Mouse (Mus musculus): Measurements from ENCODE around the gene Eif2b2. TPM values are rescaled to one million over a fixed set of nuclear protein-coding genes. Genes with fewer than 3 reads are reported as not detected.

Eif2b2 gene
- polyA plus RNA-seq, 1 experiment = 342 TPM

- no peak for TF ChIP-seq CEBPB (IDR thresholded peaks at IDR 0.05; ENCODE audit: insufficient read depth, poor library complexity, severe bottlenecking)
- no peak for TF ChIP-seq REST (IDR thresholded peaks at IDR 0.05; ENCODE audit: insufficient read depth, insufficient read length)
- no peak for TF ChIP-seq E2F4 (IDR thresholded peaks at IDR 0.05; ENCODE audit: insufficient read depth)
- TF ChIP-seq SRF (IDR thresholded peaks at IDR 0.05; ENCODE audit: control insufficient read depth, insufficient read length, low read depth) = no peak
- TF ChIP-seq USF1 (IDR thresholded peaks at IDR 0.05; ENCODE audit: low read depth) = no peak
- Histone ChIP-seq H3K27me3 (ENCODE audit: control insufficient read depth, insufficient read depth, insufficient read length) (no peaks in the 10 kb centered on the region), H3ac (ENCODE audit: control insufficient read depth, insufficient read length) (no peak overlapping the region), H3K4me3 (peak overlapping the region; percentile 82), H3K4me2 (ENCODE audit: low read depth) (peak overlapping the region; percentile 88), H3K36me3 (ENCODE audit: control insufficient read depth, insufficient read depth) (peaks cover 5% of the 10 kb centered on the region), H3K79me2 (ENCODE audit: control insufficient read depth, insufficient read depth) (peaks cover 36% of the 10 kb centered on the region)
Observed at GRCm38 (mm10) chr12:85174016-85174415, 45.3 kb upstream of the Eif2b2 start.

GRCm38 (mm10) chr12:85175087-85175675 is 44.1 kb upstream of the Eif2b2 start:
- Histone ChIP-seq H3K27me3 (ENCODE audit: control insufficient read depth, insufficient read depth, insufficient read length) (no peaks in the 10 kb centered on the region), H3K36me3 (ENCODE audit: control insufficient read depth, insufficient read depth) (no peaks in the 10 kb centered on the region), H3K4me2 (ENCODE audit: low read depth) (peak overlapping the region; percentile 88), H3K79me2 (ENCODE audit: control insufficient read depth, insufficient read depth) (peaks cover 36% of the 10 kb centered on the region), H3ac (ENCODE audit: control insufficient read depth, insufficient read length) (peak overlapping the region; percentile 28), H3K4me3 (peak overlapping the region; percentile 82)
- TF ChIP-seq MYOD1 (IDR thresholded peaks at IDR 0.05; ENCODE audit: control insufficient read depth in 1 of 3, insufficient read length in 2 of 3, low read depth in 2 of 3) (no peak), SRF (IDR thresholded peaks at IDR 0.05; ENCODE audit: control insufficient read depth, insufficient read length, low read depth) (no peak), MYOG (IDR thresholded peaks at IDR 0.05; ENCODE audit: control insufficient read depth in 1 of 3, insufficient read depth in 1 of 3, insufficient read length in 2 of 3, low read depth in 2 of 3) (no peak), MAX (IDR thresholded peaks at IDR 0.05; ENCODE audit: low read depth) (no peak), CEBPB (IDR thresholded peaks at IDR 0.05; ENCODE audit: insufficient read depth, poor library complexity, severe bottlenecking) (no peak)

- Histone ChIP-seq H3K4me3 (peak overlapping the region; percentile 82), H3K4me2 (ENCODE audit: low read depth) (peak overlapping the region; percentile 88), H3K27me3 (ENCODE audit: control insufficient read depth, insufficient read depth, insufficient read length) (no peaks in the 10 kb centered on the region), H3ac (ENCODE audit: control insufficient read depth, insufficient read length) (peak overlapping the region; percentile 28), H3K79me2 (ENCODE audit: control insufficient read depth, insufficient read depth) (peaks cover 36% of the 10 kb centered on the region), H3K36me3 (ENCODE audit: control insufficient read depth, insufficient read depth) (no peaks in the 10 kb centered on the region)
- peak; percentile 87 for TF ChIP-seq POLR2A (IDR thresholded peaks at IDR 0.05; ENCODE audit: insufficient read length, low read depth)
- TF ChIP-seq MAX (IDR thresholded peaks at IDR 0.05; ENCODE audit: low read depth) = no peak
- TF ChIP-seq CEBPB (IDR thresholded peaks at IDR 0.05; ENCODE audit: insufficient read depth, poor library complexity, severe bottlenecking) = no peak
- TF ChIP-seq POLR2AphosphoS2 (IDR thresholded peaks at IDR 0.05; ENCODE audit: insufficient read length, low read depth) = peak; percentile 84
- TF ChIP-seq REST (IDR thresholded peaks at IDR 0.05; ENCODE audit: insufficient read depth, insufficient read length) = no peak
- TF ChIP-seq MYOD1 (IDR thresholded peaks at IDR 0.05; ENCODE audit: control insufficient read depth in 1 of 3, insufficient read length in 2 of 3, low read depth in 2 of 3) = peak in 1 of 3 experiments; percentile 38
- TF ChIP-seq TCF12 (IDR thresholded peaks at IDR 0.05; ENCODE audit: insufficient read depth, poor library complexity, severe bottlenecking) = no peak
- TF ChIP-seq MYOG (IDR thresholded peaks at IDR 0.05; ENCODE audit: control insufficient read depth in 1 of 3, insufficient read depth in 1 of 3, insufficient read length in 2 of 3, low read depth in 2 of 3) = peak in 1 of 3 experiments; percentile 39
- no peak for TF ChIP-seq TCF3 (IDR thresholded peaks at IDR 0.05; ENCODE audit: insufficient read length, low read depth)
- TF ChIP-seq E2F4 (IDR thresholded peaks at IDR 0.05; ENCODE audit: insufficient read depth) = no peak
- TF ChIP-seq SRF (IDR thresholded peaks at IDR 0.05; ENCODE audit: control insufficient read depth, insufficient read length, low read depth) = no peak
- TF ChIP-seq USF1 (IDR thresholded peaks at IDR 0.05; ENCODE audit: low read depth) = no peak
Observed at GRCm38 (mm10) chr12:85175926-85176845, 43.1 kb upstream of the Eif2b2 start.

- H3K79me2 ChIP-seq (ENCODE audit: control insufficient read depth, insufficient read depth) = peaks cover 36% of the 10 kb centered on the region
- H3K27me3 ChIP-seq (ENCODE audit: control insufficient read depth, insufficient read depth, insufficient read length) = no peaks in the 10 kb centered on the region
- peak overlapping the region; percentile 88 for H3K4me2 ChIP-seq (ENCODE audit: low read depth)
- H3ac ChIP-seq (ENCODE audit: control insufficient read depth, insufficient read length) = peak overlapping the region; percentile 28
- H3K36me3 ChIP-seq (ENCODE audit: control insufficient read depth, insufficient read depth) = no peaks in the 10 kb centered on the region
- TF ChIP-seq SRF (IDR thresholded peaks at IDR 0.05; ENCODE audit: control insufficient read depth, insufficient read length, low read depth) = no peak
- peak; percentile 85 for TF ChIP-seq POLR2A (IDR thresholded peaks at IDR 0.05; ENCODE audit: insufficient read length, low read depth)
- TF ChIP-seq POLR2AphosphoS2 (IDR thresholded peaks at IDR 0.05; ENCODE audit: insufficient read length, low read depth) = peak; percentile 90
- H3K4me3 ChIP-seq = peak overlapping the region; percentile 82
Observed at GRCm38 (mm10) chr12:85176846-85177523, 42.3 kb upstream of the Eif2b2 start.

All from myocyte (in vitro differentiated cells).